Mouse (Mus musculus): ENCODE data around the gene Nup93.

Nup93 gene

DNA sequence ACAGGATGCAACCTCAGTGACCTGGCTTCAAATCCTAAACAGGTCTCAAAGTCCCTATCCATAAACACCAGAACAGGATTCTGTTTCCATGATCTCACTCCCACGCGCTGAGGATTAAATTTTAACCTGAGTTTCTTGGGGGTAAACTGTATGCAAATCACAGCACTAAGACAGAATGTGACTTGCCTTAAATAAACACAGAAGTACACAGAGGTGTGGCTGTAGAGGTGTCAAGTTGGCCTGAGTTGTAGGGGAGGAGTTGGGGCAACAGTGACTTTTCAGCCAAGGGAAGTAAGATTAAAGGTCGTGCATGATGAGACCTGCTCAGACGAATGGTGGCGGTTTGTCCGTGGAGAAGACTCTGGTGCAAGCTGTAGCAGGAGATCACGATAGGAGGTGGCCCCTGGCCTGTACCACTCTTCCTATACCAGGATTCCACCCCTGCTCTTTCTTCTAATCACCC, 139.7 kb downstream of the Nup93 start:
- no peak for ATAC-seq (ENCODE audit: insufficient number of reproducible peaks, low FRiP score, low TSS enrichment)

- no peak for ATAC-seq (ENCODE audit: insufficient number of reproducible peaks, low FRiP score, low TSS enrichment)
Measured at GRCm38 (mm10) chr8:94354571-94354970, 140.2 kb downstream of the Nup93 start.

DNA sequence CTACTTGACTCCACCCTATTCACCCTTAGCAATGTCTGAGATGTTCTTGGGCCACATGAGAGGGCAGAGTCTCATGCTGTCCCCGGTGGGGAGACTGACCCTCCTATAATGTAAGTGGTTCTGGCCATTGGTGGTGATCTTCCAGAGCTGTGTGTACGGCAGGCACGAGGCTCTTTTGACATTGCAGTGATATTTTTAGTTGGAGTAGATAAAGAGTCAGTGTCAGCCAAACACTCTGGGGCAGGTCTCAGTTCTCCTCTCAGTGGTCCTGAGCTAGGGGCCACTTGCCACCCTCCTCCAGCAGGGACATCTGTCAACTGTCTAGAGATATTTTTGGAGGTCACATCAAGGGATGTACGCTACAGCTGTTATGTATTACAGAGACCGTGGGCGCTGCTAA, 142.9 kb downstream of the Nup93 start:
- no peak for ATAC-seq (ENCODE audit: insufficient number of reproducible peaks, low FRiP score, low TSS enrichment)

GRCm38 (mm10) chr8:94358541-94358940, 144.2 kb downstream of the Nup93 start:
- ATAC-seq (ENCODE audit: insufficient number of reproducible peaks, low FRiP score, low TSS enrichment), result peak; percentile 53

- no peak for ATAC-seq (ENCODE audit: insufficient number of reproducible peaks, low FRiP score, low TSS enrichment)
Measured at GRCm38 (mm10) chr8:94361774-94362431, 147.5 kb downstream of the Nup93 start.

GRCm38 (mm10) chr8:94362607-94363239, 148.4 kb downstream of the Nup93 start:
- no peak for ATAC-seq (ENCODE audit: insufficient number of reproducible peaks, low FRiP score, low TSS enrichment)

GRCm38 (mm10) chr8:94363288-94363688, 148.9 kb downstream of the Nup93 start:
- ATAC-seq (ENCODE audit: insufficient number of reproducible peaks, low FRiP score, low TSS enrichment), result no peak

DNA sequence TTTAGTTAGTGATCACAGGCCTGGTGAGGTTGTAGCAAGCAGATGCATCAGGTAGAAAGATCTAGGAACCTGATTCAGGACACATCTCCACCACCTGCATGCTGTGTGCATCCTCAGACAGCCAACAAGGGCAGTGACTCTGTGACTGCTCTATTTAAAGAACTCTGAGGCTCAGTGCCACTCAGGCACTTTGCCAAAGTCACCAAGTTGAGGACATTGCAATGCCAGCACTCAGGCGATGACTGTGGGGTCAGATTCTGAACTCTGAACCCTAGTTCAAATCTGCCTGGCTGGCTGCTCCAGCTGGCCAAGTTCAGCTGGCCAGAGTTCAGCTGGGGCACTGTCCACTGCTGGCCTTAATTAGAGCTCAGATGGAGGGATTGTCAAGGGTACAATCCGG, 149.5 kb downstream of the Nup93 start:
- no peak for ATAC-seq (ENCODE audit: insufficient number of reproducible peaks, low FRiP score, low TSS enrichment)

- ATAC-seq (ENCODE audit: insufficient number of reproducible peaks, low FRiP score, low TSS enrichment), result no peak
Measured at GRCm38 (mm10) chr8:94364686-94365312, 150.4 kb downstream of the Nup93 start.

GRCm38 (mm10) chr8:94365410-94365981, 151.1 kb downstream of the Nup93 start:
- no peak for ATAC-seq (ENCODE audit: insufficient number of reproducible peaks, low FRiP score, low TSS enrichment)
